Mouse (Mus musculus): Measurements from ENCODE around the gene Il1f9. TPM values are rescaled to one million over a fixed set of nuclear protein-coding genes. Genes with fewer than 3 reads are reported as not detected.

The Il1f9 gene
- 0.47 TPM for total RNA-seq (2023)

GRCm38 (mm10) chr2:24186176-24186575, at the start of gene Il1f9:
TSS of gene Il1f9 (plus strand) at chr2:24186476.

GRCm38 (mm10) chr2:24152861-24153260, 33.4 kb upstream of the Il1f9 start, which contains the start of gene Il1f8:
TSS of gene Il1f8 (plus strand) at chr2:24153161.

GRCm38 (mm10) chr2:24215118-24215517, 28.8 kb downstream of the Il1f9 start, which contains the start of gene Il1f6:
TSS of gene Il1f6 (plus strand) at chr2:24215418.

Other genes starting within 250 kb of the Il1f9 start
- gene Hnmt, start 137.1 kb upstream of the Il1f9 start, total RNA-seq (2023), result not detected
- gene Tbpl2, start 89.9 kb upstream of the Il1f9 start, total RNA-seq (2023), result not detected
- gene Il1f8, start 33.3 kb upstream of the Il1f9 start, total RNA-seq (2023), result not detected
- not detected for gene Il1f6, start 28.9 kb downstream of the Il1f9 start, total RNA-seq (2023)
- gene Il1f5, start 90.5 kb downstream of the Il1f9 start, total RNA-seq (2023), result not detected
- gene Il1f10, start 104.7 kb downstream of the Il1f9 start, total RNA-seq (2023), result not detected
- 0.44 TPM for gene Il1rn, start 150.4 kb downstream of the Il1f9 start, total RNA-seq (2023)
- gene Psd4, start 181.1 kb downstream of the Il1f9 start, total RNA-seq (2023), result 162 TPM

Data from CD4-positive naive resting alpha-beta T cell, adult 76 days (primary cell).